Mouse (Mus musculus) ovary, postnatal 10 days (tissue): ENCODE data around the gene Zfp385c.
A peak's percentile ranks its signal among the peaks of the same experiment; 100 is the strongest.

Experiments used
- DNase-seq: peaks from one replicate; pipeline ENCODE4 v3.0.0; 2022; ENCODE audit warnings: low spot score

Gene Zfp385c

DNA sequence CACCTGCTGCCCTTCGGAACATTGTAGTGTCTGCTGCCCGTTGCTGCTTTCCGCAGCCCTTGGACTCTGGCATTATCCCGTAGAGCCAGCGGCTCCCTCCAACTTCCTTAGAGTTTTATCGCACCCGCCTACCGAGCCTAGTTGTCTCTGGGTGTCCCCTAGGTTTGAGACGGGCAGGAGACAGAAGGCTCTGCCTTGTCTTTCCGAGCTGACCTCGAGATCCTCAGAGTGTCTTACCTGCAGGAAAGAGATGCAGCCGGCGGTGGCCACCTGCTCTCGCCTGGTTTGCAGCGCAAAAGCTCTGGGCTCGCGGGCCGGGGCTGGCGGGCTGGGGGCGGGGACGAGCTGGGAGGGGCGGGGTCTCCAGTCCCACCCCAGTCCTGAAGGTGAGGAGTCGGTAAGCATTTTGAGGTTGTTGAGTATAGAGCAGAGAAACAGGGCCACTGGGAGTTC lies at the start of gene Zfp385c:
Zfp385c (minus strand) TSS at position 292 of the 453 bp plus-strand sequence.
- DNase-seq = no peak

DNA sequence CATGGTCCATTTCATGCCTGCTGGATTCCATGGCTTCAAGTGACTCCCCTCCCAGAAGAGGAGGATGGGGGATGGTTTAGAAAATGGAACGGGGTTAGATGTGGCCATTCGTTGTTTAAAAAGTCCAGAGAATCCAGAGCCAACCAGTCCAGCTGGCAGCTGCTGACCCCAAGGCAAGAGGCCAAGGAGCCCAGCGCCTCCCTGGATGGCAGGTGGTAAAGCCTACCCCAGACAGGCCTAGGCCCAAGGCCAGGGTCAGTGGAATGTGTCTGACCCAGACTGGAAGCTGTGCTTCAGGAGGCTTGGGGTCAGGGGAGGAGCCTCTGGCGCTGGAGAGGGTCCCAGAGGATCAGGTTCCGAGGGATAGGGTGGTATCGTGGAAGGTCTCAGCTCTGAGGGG lies 49.1 kb upstream of the Zfp385c start:
- DNase-seq = no peak

DNA sequence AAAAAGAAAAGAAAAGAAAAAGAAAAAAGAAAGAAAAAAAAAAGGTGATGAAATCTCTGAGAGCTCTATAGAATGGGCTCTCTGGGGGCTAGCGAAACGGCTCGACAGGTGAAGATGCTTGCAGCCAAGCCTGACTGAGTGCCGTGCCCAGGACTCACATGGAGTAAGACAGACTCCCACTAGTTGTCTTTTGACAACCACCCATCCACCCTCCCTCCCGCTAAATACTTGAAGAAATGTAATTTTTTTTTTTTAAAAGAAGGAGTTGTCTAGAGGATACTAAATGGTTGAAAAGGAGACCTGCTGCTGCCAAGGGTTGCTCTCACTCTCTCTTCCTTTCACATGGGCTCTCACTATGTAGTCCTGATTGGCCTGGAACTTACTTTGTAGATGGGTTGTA lies 46.5 kb upstream of the Zfp385c start:
- no peak for DNase-seq

DNA sequence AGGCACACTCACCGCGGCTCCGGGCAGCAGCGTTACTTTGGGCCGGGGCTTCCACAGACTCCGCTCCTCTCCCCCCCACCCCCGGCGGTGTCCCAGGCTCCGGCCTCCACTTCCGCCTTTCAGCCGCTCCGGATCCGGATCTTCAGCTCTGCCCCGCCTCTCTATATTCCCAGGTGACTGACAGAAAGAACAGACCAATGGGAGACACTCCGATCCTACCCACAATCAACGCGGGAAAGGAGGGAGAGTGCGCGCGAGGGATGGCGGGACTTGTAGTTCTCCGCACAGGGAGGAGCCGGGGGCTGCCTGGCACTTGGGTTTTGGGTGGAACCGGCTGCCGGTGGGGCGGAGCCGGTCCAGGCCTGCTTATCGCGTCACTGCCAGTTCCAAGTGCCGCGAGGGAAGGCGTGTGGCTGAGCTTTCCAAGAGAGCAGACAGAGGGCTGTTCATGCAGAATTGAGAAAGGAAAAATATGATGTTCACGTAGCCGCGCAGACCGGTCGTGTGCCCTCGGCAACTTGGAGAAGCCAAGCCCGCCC lies 45.9 kb upstream of the Zfp385c start, which contains the start of gene Rab5c:
Rab5c (minus strand) TSS at position 150 of the 539 bp plus-strand sequence.
- DNase-seq = peak; percentile 92

DNA sequence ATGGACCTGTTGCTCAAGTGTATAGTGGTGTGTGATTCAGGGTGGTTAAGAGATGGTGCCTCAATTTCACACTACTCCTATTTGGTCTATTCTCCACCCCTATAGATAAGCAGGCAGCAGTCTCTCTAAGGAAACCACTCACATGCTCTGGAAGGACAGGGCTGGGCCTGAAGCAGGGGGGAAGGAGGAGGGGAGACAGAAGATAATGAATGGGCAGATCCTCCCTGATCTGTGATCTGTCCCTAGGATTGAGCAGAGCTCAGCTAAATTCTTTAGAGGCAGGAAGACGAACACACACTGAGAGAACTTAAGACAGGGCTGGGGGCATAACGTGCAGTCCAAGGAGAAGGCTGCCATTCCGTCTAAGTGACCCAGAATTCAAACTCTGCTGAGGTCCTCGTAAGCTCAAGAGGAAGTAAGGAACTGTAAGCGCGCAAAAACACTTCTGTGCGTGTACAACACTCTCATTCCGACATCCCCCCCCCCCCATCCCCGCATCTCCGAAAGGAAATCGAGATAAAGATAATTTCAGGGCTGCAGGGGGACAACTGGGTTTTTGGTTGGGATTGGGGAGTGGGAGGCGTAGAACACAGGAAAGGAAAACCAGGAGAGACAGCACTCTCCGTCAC lies 45.0 kb upstream of the Zfp385c start:
- DNase-seq = no peak

DNA sequence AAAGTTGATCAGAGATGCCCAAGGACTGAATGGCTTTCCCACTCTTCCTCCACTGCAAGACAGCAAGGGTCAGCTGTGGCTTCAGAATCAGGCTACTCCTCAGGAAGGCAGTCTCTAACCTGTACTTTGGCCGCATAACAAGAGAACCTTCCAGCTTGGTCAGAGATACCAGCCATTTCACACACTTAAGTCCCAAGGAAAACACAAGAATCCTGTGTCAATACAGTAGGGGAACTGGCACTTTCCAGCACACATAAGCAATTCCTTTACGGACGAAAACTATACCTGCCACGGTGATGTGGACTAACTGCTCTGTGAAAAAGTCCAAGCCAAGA lies 44.5 kb upstream of the Zfp385c start:
- DNase-seq = no peak

DNA sequence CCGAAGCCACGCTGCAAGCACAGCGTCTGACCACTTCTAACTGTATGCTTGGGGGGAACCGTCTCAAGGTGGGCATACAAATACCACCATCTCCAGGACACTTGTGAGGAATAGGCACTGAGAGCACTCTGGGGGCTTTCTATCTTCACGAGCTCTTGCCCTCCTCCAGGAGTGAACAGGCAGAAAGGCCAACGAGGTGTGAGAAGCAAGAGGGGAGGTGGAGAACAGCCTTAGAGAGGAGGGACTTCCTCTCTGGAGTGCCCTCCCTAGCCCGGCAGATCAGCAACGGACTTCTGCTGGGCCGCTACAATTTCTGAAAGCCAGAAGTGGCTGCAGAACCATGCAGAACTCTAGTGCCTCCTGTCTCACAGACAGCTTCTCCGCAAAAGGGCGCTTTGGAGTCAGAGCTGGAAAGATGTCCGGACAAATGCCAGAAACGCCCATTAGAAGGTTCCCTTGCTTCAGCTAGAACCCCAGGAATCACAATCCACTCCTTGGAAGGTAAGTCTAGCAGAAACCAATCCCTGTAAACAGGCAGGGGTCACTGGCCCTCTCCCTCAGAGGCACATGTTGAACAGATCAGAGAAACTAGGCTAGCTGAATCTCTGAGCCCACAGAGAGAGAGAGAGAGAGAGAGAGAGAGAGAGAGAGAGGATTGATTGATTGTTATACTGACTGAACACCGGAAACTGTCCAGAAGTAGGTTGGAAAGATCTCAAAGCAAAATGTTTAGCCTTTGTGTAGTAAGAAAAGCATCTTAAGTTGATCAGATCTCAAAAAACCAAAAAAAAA lies 43.9 kb upstream of the Zfp385c start:
- no peak for DNase-seq

DNA sequence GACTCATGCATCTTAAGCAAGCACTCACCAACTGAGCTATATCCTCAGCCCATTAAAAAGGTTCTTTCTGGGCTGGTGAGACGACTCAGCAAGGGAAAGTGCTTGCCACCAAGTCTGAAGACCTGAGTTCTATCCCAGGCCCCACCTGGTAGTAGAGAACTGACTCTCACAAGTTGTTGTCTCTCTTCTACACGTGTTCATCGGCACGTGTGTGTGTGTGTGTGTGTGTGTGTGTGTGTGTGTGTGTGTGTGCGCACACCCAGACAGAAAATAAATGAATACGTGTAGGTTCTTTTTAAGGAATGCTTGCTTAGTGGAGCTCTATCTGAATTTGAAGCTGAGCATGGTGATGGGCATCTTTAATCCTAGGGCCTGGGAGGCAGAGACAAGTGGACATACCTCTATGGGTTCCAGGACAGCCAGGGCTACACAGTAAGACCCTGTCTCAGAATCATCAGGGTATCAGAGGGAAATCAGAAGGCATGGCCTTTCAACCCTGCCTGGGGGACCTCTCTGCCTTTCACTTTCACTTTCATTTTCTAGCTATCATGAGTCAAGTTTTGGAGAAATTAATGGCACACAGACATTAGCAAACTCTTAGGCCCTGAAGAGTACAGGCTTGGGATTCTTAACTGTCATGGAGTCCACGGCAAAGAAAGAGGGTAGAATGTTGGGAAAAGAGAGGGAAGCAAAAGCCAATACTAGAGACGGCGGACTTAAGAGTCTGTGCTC lies 43.0 kb upstream of the Zfp385c start:
- DNase-seq = no peak

DNA sequence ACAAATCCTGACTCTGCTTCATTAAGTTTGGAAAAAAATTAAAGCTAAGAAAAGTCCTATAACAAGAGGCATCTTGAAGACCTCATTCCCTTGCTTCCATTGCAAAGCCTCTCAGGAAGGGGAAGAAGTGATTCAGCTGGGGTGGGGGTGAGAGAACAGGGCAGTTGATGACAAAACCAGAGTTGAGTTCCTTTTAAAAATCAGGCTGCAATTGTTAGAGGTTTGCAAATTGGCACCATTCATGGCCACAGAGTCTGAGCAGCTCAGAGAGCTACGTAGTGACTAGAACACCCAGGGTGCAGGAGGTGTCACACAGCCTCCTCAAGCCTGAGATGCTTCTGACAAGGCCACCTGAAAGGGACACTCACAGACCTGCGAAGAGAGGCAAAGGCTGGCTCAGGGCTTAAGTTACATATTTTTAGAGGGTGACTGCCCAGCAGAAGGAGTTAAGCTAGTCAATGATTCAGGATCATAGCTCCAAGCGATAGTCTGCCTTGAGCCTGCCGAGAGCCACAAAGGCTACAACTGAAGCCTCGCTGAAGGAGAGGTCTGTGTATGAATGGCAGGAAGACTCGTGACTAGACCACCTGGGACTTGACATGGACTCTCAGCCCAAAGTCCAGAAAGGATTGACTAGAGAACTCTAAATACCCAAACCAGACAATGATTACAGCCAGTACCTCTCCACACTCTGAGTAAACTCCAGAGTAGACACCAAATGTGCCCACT lies 38.4 kb upstream of the Zfp385c start:
- DNase-seq = no peak

DNA sequence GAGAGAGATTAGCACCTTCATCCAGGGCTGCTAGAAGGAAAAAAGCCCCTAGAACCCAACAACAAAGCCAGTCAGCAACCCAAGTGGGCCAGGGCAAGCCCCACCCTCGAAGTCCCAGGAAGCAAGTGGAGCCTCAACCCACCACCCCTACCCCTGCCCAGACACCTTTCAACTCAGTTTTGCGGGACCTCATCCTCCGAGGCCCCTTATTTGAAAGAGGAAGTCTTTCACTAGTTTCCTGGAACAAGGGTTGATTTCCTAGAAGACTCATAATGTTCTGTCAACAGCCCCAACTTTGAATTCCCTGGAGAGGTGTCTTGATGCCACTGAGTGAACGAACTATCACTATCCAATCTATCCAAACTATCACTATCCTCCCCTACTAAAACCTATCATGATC lies 37.7 kb upstream of the Zfp385c start:
- DNase-seq = no peak

DNA sequence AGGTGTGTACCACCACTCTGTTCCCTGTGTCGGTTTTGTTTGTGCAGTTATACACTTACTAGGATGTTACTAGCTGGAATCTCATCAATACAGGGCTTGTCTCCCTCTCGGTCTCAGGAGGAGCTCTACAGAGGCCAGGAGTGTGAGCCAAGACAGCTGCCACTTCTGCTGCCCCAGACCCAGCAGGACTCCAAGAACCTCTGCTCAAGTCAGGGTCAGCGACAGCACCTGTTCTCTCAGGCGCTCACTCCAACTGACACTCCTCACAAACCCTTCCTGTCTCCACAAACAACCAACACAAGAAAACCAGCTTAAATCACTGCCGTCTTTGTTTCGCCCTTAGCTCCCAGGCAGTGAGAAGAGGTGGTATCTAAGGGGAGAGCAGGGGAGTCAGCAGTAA lies 36.3 kb upstream of the Zfp385c start:
- no peak for DNase-seq

DNA sequence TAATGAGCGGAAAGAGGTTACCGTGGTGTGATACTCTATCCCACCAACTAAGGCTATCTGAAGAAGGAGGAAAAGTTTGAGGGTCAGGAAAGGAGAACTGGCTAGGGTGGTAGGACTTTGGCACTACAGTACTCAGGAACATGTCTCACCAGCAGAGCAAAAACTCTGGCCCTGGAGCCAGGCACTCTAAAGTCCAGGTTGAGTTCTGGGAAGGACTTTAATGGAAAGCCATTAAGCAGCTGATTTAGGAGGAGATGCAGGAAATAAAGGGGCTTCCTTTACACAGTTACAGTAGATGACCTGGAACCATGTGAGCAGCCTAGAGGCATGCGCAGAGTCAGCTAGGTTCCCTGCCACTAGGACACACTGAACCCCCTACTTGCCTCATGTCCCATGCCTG lies 34.9 kb upstream of the Zfp385c start:
- no peak for DNase-seq

DNA sequence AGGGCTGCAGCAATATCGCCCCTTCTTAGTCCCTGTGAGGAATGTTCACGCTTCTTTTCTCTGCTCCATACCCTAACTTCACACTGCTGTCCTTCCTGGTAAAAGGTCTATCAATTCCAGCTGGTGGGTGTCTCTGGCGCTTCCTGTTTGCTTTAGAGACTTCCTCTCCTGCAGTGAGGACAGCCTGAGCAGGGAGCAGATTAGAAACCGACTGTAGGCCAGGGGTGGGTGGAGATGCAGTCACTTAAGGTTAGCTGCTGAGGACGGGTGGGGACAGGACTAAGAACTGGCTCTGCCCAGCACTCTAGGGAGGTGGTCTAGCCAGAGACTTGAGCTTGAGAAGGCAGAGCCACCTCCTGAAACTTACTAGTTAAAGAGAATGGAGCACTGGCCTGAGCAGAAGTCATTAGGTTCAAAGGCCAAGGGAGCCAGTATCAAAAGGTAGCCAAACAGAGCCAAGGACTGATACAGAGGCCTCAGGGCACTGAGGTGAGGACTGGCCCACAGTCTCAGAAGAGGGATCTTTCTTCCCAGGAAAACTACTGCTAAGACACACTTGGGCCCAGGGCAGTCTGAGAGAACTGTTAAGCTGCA lies 32.8 kb upstream of the Zfp385c start:
- DNase-seq = no peak

DNA sequence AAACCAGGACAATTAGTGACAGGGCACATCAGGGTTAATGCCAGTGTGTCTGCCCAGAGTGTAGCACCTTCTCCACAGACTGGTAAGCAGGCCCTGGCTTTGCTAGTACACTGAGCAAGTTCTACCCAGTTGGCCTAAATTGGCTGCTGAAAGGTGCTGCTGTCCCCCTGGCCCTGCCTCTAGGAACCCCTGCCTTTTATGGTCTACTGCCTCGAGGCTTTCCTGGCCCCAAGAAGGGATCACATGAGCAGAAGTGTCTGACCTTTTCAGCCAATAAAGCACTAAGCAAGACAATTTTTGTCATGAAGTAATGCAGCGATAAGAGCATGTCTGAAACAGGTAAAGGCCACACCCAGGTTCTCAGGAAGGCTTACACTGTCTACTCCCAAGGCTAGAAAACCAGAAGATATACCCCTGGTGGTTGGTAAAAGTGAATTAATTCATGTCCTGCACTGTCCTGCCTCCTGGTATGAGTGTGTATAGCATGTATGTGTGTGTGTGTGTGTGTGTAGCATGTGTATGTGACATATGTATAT lies 30.3 kb upstream of the Zfp385c start:
- no peak for DNase-seq

DNA sequence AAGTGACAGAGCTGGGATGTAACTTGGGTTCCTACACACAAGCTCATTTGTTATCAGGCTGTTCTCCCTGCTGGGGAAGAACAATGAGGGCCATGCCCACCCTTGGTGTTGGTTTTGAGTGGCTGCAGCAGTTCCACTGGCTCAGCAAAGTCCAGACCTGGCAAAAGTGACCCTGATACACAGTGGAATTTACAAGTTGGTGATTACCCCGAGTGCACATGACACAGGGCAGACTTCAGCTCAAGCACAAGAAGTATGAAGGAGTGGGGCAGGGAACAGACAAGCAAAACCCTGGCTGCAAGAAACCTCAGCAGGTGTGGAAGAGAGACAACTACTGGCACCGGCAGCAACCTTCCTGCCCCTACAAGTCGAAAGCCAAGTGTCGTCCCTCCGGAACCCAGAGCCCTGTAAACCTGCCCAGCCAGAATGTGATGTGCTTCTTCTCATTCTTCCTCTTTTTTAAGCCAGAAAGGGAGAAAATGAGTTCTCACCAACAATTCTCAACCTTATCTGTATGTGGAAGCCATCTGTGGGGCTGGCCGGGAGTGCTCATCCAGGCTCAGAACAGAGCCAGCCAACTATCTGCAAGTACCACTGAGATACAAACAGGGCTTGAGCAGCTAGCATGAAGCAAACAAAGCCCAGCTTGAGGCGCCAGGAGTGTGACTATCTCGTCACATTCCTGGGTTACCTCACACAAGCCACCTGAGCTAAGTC lies 29.7 kb upstream of the Zfp385c start:
- no peak for DNase-seq

DNA sequence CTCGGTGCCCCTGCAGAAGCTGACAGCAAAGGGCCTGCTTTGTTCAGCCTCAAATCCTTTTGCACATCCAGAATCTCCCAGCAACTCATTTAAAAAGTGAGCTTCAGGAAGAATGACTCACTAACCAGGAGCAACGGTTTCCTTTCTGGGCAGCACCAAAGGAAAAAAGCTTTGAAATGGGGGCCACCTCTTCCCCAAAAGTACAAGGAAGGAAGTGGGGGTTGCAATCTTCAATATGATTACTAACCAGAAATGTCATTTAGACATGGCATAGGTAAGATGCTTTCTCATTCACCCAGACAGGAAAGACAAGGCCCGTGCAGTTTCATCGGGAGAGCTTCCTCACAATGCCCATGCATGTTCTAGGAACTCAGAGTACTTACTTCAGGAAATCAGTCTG lies 29.0 kb upstream of the Zfp385c start:
- DNase-seq = no peak

DNA sequence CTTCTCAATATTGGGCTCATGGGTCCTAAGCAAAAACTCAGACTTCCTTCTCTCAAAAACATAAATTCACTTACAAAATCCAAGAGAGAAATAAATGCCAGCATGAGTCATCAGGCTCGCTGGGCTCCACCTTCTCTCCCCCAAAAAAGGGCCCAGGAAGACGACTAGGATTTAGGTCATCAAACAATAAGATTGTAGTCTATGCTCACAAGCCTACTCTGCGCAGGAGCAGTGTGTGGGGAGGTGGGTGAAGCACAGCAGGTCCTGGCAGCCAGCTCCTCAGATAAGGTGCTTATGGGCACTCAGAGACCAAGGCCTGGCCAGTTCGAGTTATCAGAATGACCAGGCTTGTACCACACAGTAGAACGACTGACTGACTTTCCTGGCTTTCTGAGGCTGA lies 28.1 kb upstream of the Zfp385c start:
- no peak for DNase-seq

DNA sequence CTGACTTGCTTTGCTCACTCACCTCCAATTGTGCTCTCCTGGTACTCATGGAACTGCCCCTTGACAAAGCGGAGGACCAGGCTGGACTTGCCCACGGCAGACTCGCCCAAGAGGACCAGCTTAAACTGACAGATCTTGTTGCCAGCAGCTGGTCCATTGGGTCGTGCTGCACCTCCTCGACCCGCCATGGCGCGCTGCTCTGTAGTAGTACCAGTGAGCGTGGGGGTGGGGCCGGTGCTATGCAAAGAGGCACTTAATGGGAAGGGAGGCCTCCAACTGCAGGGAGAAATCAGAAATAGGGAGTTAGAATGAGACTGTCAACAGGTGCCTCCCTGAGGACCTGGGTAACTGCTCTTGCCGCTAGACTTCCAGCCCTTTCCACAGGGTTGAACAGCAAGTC lies 27.6 kb upstream of the Zfp385c start:
- no peak for DNase-seq

DNA sequence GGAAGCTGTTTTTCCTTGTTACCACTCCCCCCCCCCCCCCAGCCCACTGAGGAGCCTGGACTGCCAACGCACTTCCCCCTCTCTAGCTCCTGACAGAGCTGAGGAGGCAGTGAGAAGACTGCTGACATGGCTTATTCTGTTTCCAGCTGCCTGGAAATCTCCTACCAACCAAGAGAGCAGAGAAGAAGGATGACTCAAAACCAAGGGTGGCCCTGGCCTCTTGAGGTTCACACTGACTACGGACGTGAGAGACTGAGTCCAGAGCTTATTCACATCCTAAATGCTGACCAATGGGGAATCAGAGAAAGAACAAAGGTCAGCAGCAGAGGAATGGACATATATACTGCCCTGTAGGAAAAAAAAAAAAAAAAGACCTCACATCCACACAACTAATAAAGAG lies 27.1 kb upstream of the Zfp385c start:
- DNase-seq = no peak

DNA sequence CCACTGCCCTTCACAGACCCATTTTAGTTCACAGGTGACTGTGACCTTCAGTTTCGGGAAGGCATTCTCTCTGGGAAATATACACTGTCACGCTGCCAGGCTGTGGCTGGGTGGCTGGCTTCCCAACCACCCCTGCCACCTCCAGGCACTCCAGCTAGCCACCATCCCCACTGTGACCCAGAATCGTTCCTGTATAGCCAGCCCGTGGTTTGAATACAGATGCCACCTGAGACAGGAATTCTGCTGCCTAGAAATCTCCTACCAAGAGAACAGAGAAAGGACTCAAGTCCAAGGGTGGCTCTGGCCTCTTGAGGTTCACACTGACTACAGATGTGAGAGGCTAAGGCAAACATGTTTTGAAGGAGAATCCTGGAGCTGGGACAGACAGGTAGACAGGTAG lies 26.6 kb upstream of the Zfp385c start:
- no peak for DNase-seq

DNA sequence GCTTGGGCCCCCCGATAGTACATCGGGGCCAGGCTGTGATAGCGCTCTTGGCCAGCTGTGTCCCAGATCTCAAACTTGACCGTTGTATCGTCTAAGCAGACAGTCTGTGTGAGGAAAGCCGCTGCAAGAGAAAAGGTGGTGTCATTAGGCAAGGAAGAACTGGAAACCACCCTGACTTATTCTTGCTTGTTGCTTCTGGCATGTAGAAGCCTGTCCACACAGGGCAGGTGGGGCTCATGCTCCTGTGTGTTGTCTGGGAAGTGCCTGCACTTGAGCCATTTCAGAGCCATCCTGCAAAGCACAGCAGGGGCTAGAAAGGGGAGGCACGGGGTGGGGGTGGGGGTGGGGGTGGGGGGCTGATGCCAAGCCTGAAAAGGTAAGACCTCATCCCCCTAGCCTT lies 26.2 kb upstream of the Zfp385c start:
- DNase-seq = no peak
